Mouse (Mus musculus): ENCODE results near the gene Gm12355.
A peak's percentile ranks its signal among the peaks of the same experiment; 100 is the strongest.
"Not testable (repeated sequence)": the region's sequence is repeated elsewhere in the genome, so short reads cannot be mapped to it uniquely, and the experiment has no call there.

GRCm38 (mm10) chr11:98673136-98673535 is 47.7 kb upstream of the Gm12355 start:
- not testable (repeated sequence) for TF ChIP-seq RCOR1 (conservative IDR thresholded peaks at IDR 0.05; ENCODE audit: low read depth, low read length); TCF12 (IDR thresholded peaks at IDR 0.05; ENCODE audit: low read depth, low read length); MAX (IDR thresholded peaks at IDR 0.05; ENCODE audit: low read length)
- TF ChIP-seq POLR2A (IDR thresholded peaks at IDR 0.05; ENCODE audit: low read depth, low read length) (peak; percentile 46; the same call in 1 of the 2 replicates), HCFC1 (IDR thresholded peaks at IDR 0.05; ENCODE audit: low read depth, low read length) (peak; percentile 30; the same call in 1 of the 2 replicates), ELF1 (IDR thresholded peaks at IDR 0.05; ENCODE audit: low read depth, low read length) (peak; percentile 87)

Measured in CH12.LX (cell line).